Mouse (Mus musculus): ENCODE data around the gene Duoxa1. TPM values are rescaled to one million over a fixed set of nuclear protein-coding genes. Genes with fewer than 3 reads are reported as not detected.

The Duoxa1 gene
- polyA plus RNA-seq, 2 experiments, result not detected

DNA sequence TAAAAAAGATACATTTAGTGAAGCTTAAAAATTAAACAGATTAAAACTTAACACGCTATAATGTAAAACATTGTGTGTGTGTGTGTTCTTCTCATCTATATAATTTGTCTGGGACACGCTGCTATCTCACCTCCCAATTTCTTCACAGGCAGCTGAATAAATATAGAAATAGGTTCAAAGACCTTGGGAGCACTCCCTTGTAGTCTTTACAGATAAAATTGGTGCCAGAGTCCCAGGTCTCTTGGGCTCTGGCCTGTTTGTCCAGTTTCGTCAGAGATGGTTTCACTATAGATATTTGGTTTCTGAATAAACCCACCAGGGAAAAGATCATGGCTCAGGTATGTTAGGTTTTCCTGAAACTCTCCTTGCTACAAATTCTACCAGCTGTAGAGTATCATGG is 34.8 kb downstream of the Duoxa1 start:
- DNase-seq (ENCODE audit: low read depth in 3 of 3, low spot score in 3 of 3) (no peak), ATAC-seq (ENCODE audit: insufficient read depth) (no peak)

GRCm38 (mm10) chr2:122266407-122267193 is 46.9 kb downstream of the Duoxa1 start:
- H3K27ac ChIP-seq, result no peak overlapping the region

More for the DNA sequence above, 34.8 kb downstream of the Duoxa1 start:
- Histone ChIP-seq H3K4me1 (replicated peaks; ENCODE audit: control insufficient read depth in 2 of 2, insufficient read depth in 2 of 2, low read length in 1 of 2) (no peaks in the 10 kb centered on the region), H3K9ac (replicated peaks) (no peak overlapping the region), H3K36me3 (replicated peaks; ENCODE audit: control insufficient read depth, insufficient read depth, low read depth) (no peaks in the 10 kb centered on the region), H3K27ac (no peak overlapping the region), H3K4me3 (ENCODE audit: insufficient read depth in 1 of 2, low read depth in 2 of 2, low read length in 2 of 2) (no peak overlapping the region), H3K27me3 (ENCODE audit: control insufficient read depth, insufficient read depth, low read length) (no peaks in the 10 kb centered on the region), H3K9me3 (ENCODE audit: control insufficient read depth, low read length) (no peaks in the 10 kb centered on the region), H3K4me2 (ENCODE audit: low read depth) (no peak overlapping the region)
- 62% methylated on average over 3 of the region's 3 CpGs for WGBS (ENCODE audit: insufficient replicate concordance)
- TF ChIP-seq CTCF (IDR thresholded peaks at IDR 0.05; ENCODE audit: low read depth) (no peak), EP300 (IDR thresholded peaks at IDR 0.05; ENCODE audit: low read depth) (no peak)

DNA sequence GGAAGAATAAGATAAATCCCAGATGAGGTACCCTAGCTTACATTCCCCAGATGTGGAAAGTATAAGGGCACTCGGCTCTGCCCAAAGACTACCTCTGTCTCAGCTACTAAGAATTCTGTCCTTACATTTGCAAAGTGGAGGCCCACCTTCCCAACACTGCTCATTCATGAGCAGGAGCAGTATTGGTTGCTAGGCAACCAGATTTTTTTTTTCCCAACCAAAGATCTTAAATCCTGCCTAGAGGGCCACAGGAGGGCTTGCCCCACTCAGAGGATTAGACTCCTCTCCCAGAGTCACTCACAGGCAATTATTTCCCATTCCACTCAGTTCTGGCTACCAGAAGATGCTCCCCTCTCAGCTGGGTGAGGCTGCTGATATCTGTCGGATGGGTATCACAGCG is 48.8 kb downstream of the Duoxa1 start:
- 82% methylated on average over 3 of the region's 3 CpGs for WGBS (ENCODE audit: insufficient replicate concordance)
- TF ChIP-seq CTCF (IDR thresholded peaks at IDR 0.05; ENCODE audit: low read depth) (no peak), EP300 (IDR thresholded peaks at IDR 0.05; ENCODE audit: low read depth) (no peak)
- Histone ChIP-seq H3K27me3 (ENCODE audit: control insufficient read depth, insufficient read depth, low read length) (no peaks in the 10 kb centered on the region), H3K4me2 (ENCODE audit: low read depth) (no peak overlapping the region), H3K9me3 (ENCODE audit: control insufficient read depth, low read length) (no peaks in the 10 kb centered on the region), H3K36me3 (replicated peaks; ENCODE audit: control insufficient read depth, insufficient read depth, low read depth) (peaks cover 6% of the 10 kb centered on the region), H3K4me1 (replicated peaks; ENCODE audit: control insufficient read depth in 2 of 2, insufficient read depth in 2 of 2, low read length in 1 of 2) (peaks cover 0 to 2% of the 10 kb centered on the region in 2 experiments; a peak in 1 of 4 replicates), H3K27ac (no peak overlapping the region), H3K9ac (replicated peaks) (no peak overlapping the region), H3K4me3 (ENCODE audit: insufficient read depth in 1 of 2, low read depth in 2 of 2, low read length in 2 of 2) (no peak overlapping the region)
- DNase-seq (ENCODE audit: low read depth in 3 of 3, low spot score in 3 of 3), result no peak
- no peak for ATAC-seq (ENCODE audit: insufficient read depth)

More at GRCm38 (mm10) chr2:122266407-122267193, 46.9 kb downstream of the Duoxa1 start:
- TF ChIP-seq CTCF (IDR thresholded peaks at IDR 0.05; ENCODE audit: low read depth) (no peak), EP300 (IDR thresholded peaks at IDR 0.05; ENCODE audit: low read depth) (no peak)
- DNase-seq (ENCODE audit: low read depth in 3 of 3, low spot score in 3 of 3), result no peak
- H3K4me2 ChIP-seq (ENCODE audit: low read depth), result no peak overlapping the region
- H3K9me3 ChIP-seq (ENCODE audit: control insufficient read depth, low read length), result no peaks in the 10 kb centered on the region
- H3K36me3 ChIP-seq (replicated peaks; ENCODE audit: control insufficient read depth, insufficient read depth, low read depth), result peaks cover 4% of the 10 kb centered on the region; the same call in 1 of the 2 replicates
- 75% methylated on average over 7 of the region's 7 CpGs for WGBS (ENCODE audit: insufficient replicate concordance)
- H3K9ac ChIP-seq (replicated peaks), result no peak overlapping the region
- H3K27me3 ChIP-seq (ENCODE audit: control insufficient read depth, insufficient read depth, low read length), result no peaks in the 10 kb centered on the region
- no peak overlapping the region for H3K4me3 ChIP-seq (ENCODE audit: insufficient read depth in 1 of 2, low read depth in 2 of 2, low read length in 2 of 2)
- peak; percentile 35; the same call in 1 of the 2 replicates for ATAC-seq (ENCODE audit: insufficient read depth)
- H3K4me1 ChIP-seq (replicated peaks; ENCODE audit: control insufficient read depth in 2 of 2, insufficient read depth in 2 of 2, low read length in 1 of 2), result peaks cover 0 to 2% of the 10 kb centered on the region in 2 experiments; a peak in 2 of 4 replicates

GRCm38 (mm10) chr2:122260729-122261128 is 52.8 kb downstream of the Duoxa1 start:
- Histone ChIP-seq H3K9ac (replicated peaks) (no peak overlapping the region), H3K36me3 (replicated peaks; ENCODE audit: control insufficient read depth, insufficient read depth, low read depth) (peaks cover 22% of the 10 kb centered on the region), H3K4me1 (replicated peaks; ENCODE audit: control insufficient read depth in 2 of 2, insufficient read depth in 2 of 2, low read length in 1 of 2) (no peaks in the 10 kb centered on the region), H3K9me3 (ENCODE audit: control insufficient read depth, low read length) (no peaks in the 10 kb centered on the region), H3K27ac (no peak overlapping the region), H3K4me3 (ENCODE audit: insufficient read depth in 1 of 2, low read depth in 2 of 2, low read length in 2 of 2) (no peak overlapping the region), H3K4me2 (ENCODE audit: low read depth) (no peak overlapping the region), H3K27me3 (ENCODE audit: control insufficient read depth, insufficient read depth, low read length) (no peaks in the 10 kb centered on the region)
- 73% methylated on average over 5 of the region's 5 CpGs for WGBS (ENCODE audit: insufficient replicate concordance)
- ATAC-seq (ENCODE audit: insufficient read depth) (no peak), DNase-seq (ENCODE audit: low read depth in 3 of 3, low spot score in 3 of 3) (no peak)
- TF ChIP-seq EP300 (IDR thresholded peaks at IDR 0.05; ENCODE audit: low read depth) (no peak), CTCF (IDR thresholded peaks at IDR 0.05; ENCODE audit: low read depth) (no peak)

DNA sequence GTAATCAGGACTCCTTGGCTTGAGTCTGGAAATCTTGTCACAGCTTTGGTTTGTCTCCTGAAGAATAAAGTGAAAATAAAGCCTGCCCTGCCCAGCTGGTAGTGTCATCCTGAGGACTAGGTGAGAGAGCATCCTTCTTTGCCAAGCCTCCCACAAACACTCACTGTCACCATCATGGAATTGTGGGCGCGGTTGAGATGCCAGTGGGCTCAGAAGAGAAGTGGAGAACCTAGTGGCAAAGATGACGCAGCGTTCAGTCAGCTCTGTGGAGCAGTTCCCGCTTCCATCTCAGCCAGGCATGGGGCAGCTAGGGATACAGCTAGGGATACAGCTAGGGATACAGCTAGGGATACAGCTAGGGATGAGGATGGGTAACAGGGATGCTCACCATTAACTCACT is 57.5 kb downstream of the Duoxa1 start:
- peaks cover 33% of the 10 kb centered on the region for H3K36me3 ChIP-seq (replicated peaks; ENCODE audit: control insufficient read depth, insufficient read depth, low read depth)
- ATAC-seq (ENCODE audit: insufficient read depth) (no peak), DNase-seq (ENCODE audit: low read depth in 3 of 3, low spot score in 3 of 3) (no peak)
- no peaks in the 10 kb centered on the region for H3K4me1 ChIP-seq (replicated peaks; ENCODE audit: control insufficient read depth in 2 of 2, insufficient read depth in 2 of 2, low read length in 1 of 2)
- H3K9ac ChIP-seq (replicated peaks), result no peak overlapping the region
- H3K27ac ChIP-seq, result no peak overlapping the region
- WGBS (ENCODE audit: insufficient replicate concordance), result 89% methylated on average over 5 of the region's 5 CpGs
- TF ChIP-seq CTCF (IDR thresholded peaks at IDR 0.05; ENCODE audit: low read depth) (no peak), EP300 (IDR thresholded peaks at IDR 0.05; ENCODE audit: low read depth) (no peak)
- H3K27me3 ChIP-seq (ENCODE audit: control insufficient read depth, insufficient read depth, low read length), result no peaks in the 10 kb centered on the region
- no peak overlapping the region for H3K4me2 ChIP-seq (ENCODE audit: low read depth)
- no peak overlapping the region for H3K4me3 ChIP-seq (ENCODE audit: insufficient read depth in 1 of 2, low read depth in 2 of 2, low read length in 2 of 2)
- H3K9me3 ChIP-seq (ENCODE audit: control insufficient read depth, low read length), result no peaks in the 10 kb centered on the region

Other genes with a start within 250 kb of the Duoxa1 start
- 2.4 and 2.5 TPM in 2 replicates for gene Spg11, start 195.3 kb downstream of the Duoxa1 start, polyA plus RNA-seq (2012; rRNA removed)
- 3.4 and 3.9 TPM in 2 replicates for gene Spg11, start 195.3 kb downstream of the Duoxa1 start, polyA plus RNA-seq (2014; fragmentation: Nextera tagmentation; extraction: Ambion mirVana)
- gene B2m, start 166.0 kb downstream of the Duoxa1 start, polyA plus RNA-seq (2012; rRNA removed), result 156 and 227 TPM in 2 replicates
- 413 and 419 TPM in 2 replicates for gene B2m, start 166.0 kb downstream of the Duoxa1 start, polyA plus RNA-seq (2014; fragmentation: Nextera tagmentation; extraction: Ambion mirVana)
- 0.08 TPM in 1 of 2 replicates, not detected in the other for gene Trim69, start 153.0 kb downstream of the Duoxa1 start, polyA plus RNA-seq (2012; rRNA removed)
- gene Trim69, start 153.0 kb downstream of the Duoxa1 start, polyA plus RNA-seq (2014; fragmentation: Nextera tagmentation; extraction: Ambion mirVana), result not detected in 2 replicates
- gene Patl2, start 127.5 kb downstream of the Duoxa1 start, polyA plus RNA-seq (2012; rRNA removed), result 0.01 and 0.04 TPM in 2 replicates
- gene Patl2, start 127.5 kb downstream of the Duoxa1 start, polyA plus RNA-seq (2014; fragmentation: Nextera tagmentation; extraction: Ambion mirVana), result 0.11 TPM in 1 of 2 replicates, not detected in the other
- not detected in 2 replicates for gene Terb2, start 127.5 kb downstream of the Duoxa1 start, polyA plus RNA-seq (2012; rRNA removed)
- not detected in 2 replicates for gene Terb2, start 127.5 kb downstream of the Duoxa1 start, polyA plus RNA-seq (2014; fragmentation: Nextera tagmentation; extraction: Ambion mirVana)
- 47.6 and 68.4 TPM in 2 replicates for gene Sord, start 79.0 kb downstream of the Duoxa1 start, polyA plus RNA-seq (2012; rRNA removed)
- gene Sord, start 79.0 kb downstream of the Duoxa1 start, polyA plus RNA-seq (2014; fragmentation: Nextera tagmentation; extraction: Ambion mirVana), result 146 and 160 TPM in 2 replicates
- 0.01 TPM in 1 of 2 replicates, not detected in the other for gene Duox2, start 15.3 kb downstream of the Duoxa1 start, polyA plus RNA-seq (2012; rRNA removed)
- gene Duox2, start 15.3 kb downstream of the Duoxa1 start, polyA plus RNA-seq (2014; fragmentation: Nextera tagmentation; extraction: Ambion mirVana), result not detected in 2 replicates
- not detected in 2 replicates for gene Duoxa2, start 14.8 kb downstream of the Duoxa1 start, polyA plus RNA-seq (2012; rRNA removed)
- gene Duoxa2, start 14.8 kb downstream of the Duoxa1 start, polyA plus RNA-seq (2014; fragmentation: Nextera tagmentation; extraction: Ambion mirVana), result not detected in 2 replicates
- gene Duox1, start 1.9 kb upstream of the Duoxa1 start, polyA plus RNA-seq (2012; rRNA removed), result not detected in 2 replicates
- gene Duox1, start 1.9 kb upstream of the Duoxa1 start, polyA plus RNA-seq (2014; fragmentation: Nextera tagmentation; extraction: Ambion mirVana), result not detected in 2 replicates
- gene Shf, start 55.4 kb upstream of the Duoxa1 start, polyA plus RNA-seq (2012; rRNA removed), result 4.4 and 7.1 TPM in 2 replicates
- gene Shf, start 55.4 kb upstream of the Duoxa1 start, polyA plus RNA-seq (2014; fragmentation: Nextera tagmentation; extraction: Ambion mirVana), result 1.6 and 1.8 TPM in 2 replicates
- 0.31 and 0.45 TPM in 2 replicates for gene Slc28a2, start 112.7 kb upstream of the Duoxa1 start, polyA plus RNA-seq (2012; rRNA removed)
- 0.77 and 0.86 TPM in 2 replicates for gene Slc28a2, start 112.7 kb upstream of the Duoxa1 start, polyA plus RNA-seq (2014; fragmentation: Nextera tagmentation; extraction: Ambion mirVana)
- not detected in 2 replicates for gene Gm14085, start 171.2 kb upstream of the Duoxa1 start, polyA plus RNA-seq (2012; rRNA removed)
- gene Gm14085, start 171.2 kb upstream of the Duoxa1 start, polyA plus RNA-seq (2014; fragmentation: Nextera tagmentation; extraction: Ambion mirVana), result not detected in 2 replicates